Mouse (Mus musculus): ENCODE results near the gene Clec2i.

DNA sequence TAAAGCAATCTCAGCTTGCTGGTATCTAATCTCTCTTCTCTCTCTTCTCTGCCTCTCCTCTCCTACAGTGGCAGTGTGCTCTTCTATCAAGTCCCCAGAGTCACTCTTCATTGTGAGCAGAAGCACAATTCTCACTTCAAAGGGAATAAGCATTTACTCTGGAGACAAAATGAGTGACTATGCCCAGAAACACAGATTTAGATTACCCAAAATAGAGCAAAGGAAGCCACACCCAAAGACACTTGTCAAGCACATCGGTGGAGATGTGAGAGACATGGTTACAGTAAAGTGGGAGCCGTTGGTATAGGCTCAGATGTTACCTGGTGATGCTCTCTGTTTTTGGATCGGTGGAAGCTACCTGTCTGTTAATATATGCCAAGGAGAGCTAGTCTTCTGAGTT is 34.6 kb upstream of the Clec2i start:
- TF ChIP-seq CTCF (IDR thresholded peaks at IDR 0.05; ENCODE audit: extremely low read depth, insufficient read length, insufficient replicate concordance, low read depth, low read length) (no peak), POLR2A (IDR thresholded peaks at IDR 0.05; ENCODE audit: low read depth, low read length) (no peak)

Measured in small intestine, adult 2 months (tissue).